Mouse (Mus musculus) spleen, adult 12 weeks (tissue): ENCODE results near the gene Tmem86a.

Experiments
- DNase-seq: peaks from one replicate; pipeline ENCODE4 v3.0.0; 2022; ENCODE audit warnings: low spot score

Tmem86a gene

GRCm38 (mm10) chr7:47076729-47077128 lies 26.3 kb downstream of the Tmem86a start:
- DNase-seq, result no peak

- DNase-seq, result peak; percentile 8
Measured at GRCm38 (mm10) chr7:47077451-47077850, 27.1 kb downstream of the Tmem86a start.

- DNase-seq, result no peak
Measured at GRCm38 (mm10) chr7:47080868-47081267, 30.5 kb downstream of the Tmem86a start.

GRCm38 (mm10) chr7:47081277-47081676 lies 30.9 kb downstream of the Tmem86a start:
- DNase-seq, result peak; percentile 22

GRCm38 (mm10) chr7:47085075-47085474 lies 34.7 kb downstream of the Tmem86a start:
- no peak for DNase-seq

- DNase-seq, result no peak
Measured at GRCm38 (mm10) chr7:47093935-47094334, 43.5 kb downstream of the Tmem86a start.

GRCm38 (mm10) chr7:47094969-47095368 lies 44.6 kb downstream of the Tmem86a start:
- no peak for DNase-seq

- DNase-seq, result no peak
Measured at GRCm38 (mm10) chr7:47098044-47098443, 47.6 kb downstream of the Tmem86a start.

GRCm38 (mm10) chr7:47099306-47099705 lies 48.9 kb downstream of the Tmem86a start:
- no peak for DNase-seq

GRCm38 (mm10) chr7:47100615-47101014 lies 50.2 kb downstream of the Tmem86a start:
- no peak for DNase-seq

- no peak for DNase-seq
Measured at GRCm38 (mm10) chr7:47102970-47103369, 52.6 kb downstream of the Tmem86a start.

- DNase-seq, result no peak
Measured at GRCm38 (mm10) chr7:47103671-47104414, 53.4 kb downstream of the Tmem86a start.
